Mouse (Mus musculus) heart, adult 2 months (tissue): ENCODE measurements around the gene A4gnt.
A peak's percentile ranks its signal among the peaks of the same experiment; 100 is the strongest.

ENCODE experiments used
- EP300 ChIP-seq: fragments of 200-500 bp; IDR thresholded peaks from 2 replicates; pipeline ENCODE4 v1.6.1; 2011; ENCODE audit warnings: low read depth, low read length, control low read depth; ENCODE audit not compliant: insufficient read depth
- POLR2A ChIP-seq: fragments of 200-500 bp; IDR thresholded peaks from 2 replicates; pipeline ENCODE4 v1.6.1; 2011; ENCODE audit warnings: mild to moderate bottlenecking, low read depth, low read length, control low read depth; ENCODE audit not compliant: insufficient read depth

DNA sequence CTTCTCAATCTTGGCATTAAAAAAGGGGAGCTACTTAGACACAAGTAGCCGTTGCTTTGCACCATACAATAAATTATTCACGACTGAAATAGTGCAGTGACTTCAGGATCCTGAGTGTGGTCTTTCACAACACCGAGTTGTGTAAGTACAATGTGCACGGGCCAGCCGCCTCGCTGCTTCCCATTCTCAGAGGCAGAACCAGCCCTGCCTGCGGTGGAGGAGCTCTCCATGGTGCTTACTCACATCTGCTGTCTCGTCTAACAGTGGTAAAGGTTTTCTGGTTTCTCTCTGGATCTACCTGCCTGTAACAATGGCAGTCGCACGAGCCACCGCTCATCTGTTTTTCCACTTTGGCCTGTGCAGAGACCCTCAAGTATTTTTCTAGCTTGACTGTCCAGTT is 48.6 kb upstream of the A4gnt start:
- TF ChIP-seq POLR2A (no peak), EP300 (0 out of 2 replicates have a peak, but pooled peaks have one; percentile 25)
